In the genomic region with DNA sequence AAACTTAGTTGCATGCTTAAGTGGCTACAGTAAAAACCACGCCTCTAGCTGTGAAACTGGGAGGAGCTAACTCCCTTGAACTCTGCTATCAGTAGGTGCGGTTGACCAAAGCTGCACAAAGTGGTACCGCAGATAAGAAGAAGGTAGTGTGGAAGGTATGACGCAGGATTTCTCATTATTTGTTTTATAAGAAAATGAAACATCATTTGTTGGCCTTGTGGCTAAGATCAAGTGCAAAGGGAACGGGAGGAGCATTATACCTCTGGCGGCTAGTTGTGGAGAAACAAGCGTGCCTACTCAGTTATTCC, we compare ENCODE assay signal across 10 mouse cellular contexts. TPM values are rescaled to one million over a fixed set of nuclear protein-coding genes. Genes with fewer than 3 reads are reported as not detected.
DNase-seq lines count a peak whose midpoint lies in the region; ATAC-seq and TF ChIP-seq lines count a peak whose summit lies in the region.
"Had no signal": no experiment of that assay in that cellular context is flagged by ENCODE, and none has a peak within 500 bp of the region (broad histone marks: within the 10 kb centered on the region; RNA-seq: fewer than 3 reads in every experiment).

No protein-coding gene starts in this region.

- TF ChIP-seq CTCF in thymus, adult 2 months (IDR thresholded peaks at IDR 0.05; ENCODE audit: borderline replicate concordance, control insufficient read depth, extremely low read depth, insufficient read depth, low read length, poor library complexity), result no peak
- TF ChIP-seq CTCF in stomach, postnatal 0 days (IDR thresholded peaks at IDR 0.05; ENCODE audit: low read depth), result peak; percentile 35; the same call in 1 of the 2 replicates

- H3K4me1 ChIP-seq in thymus, adult 2 months (replicated peaks; ENCODE audit: control insufficient read depth, insufficient read depth, low read length), result peaks cover 9% of the 10 kb centered on the region
- H3K4me1 ChIP-seq in liver, embryonic 16.5 days (ENCODE audit: control insufficient read depth, low read depth, low read length), result peaks cover 49% of the 10 kb centered on the region
- H3K4me1 ChIP-seq in stomach, postnatal 0 days (replicated peaks; ENCODE audit: control insufficient read depth, insufficient read depth), result no peaks in the 10 kb centered on the region
- H3K4me1 ChIP-seq: hindbrain, embryonic 15.5 days; neural tube, embryonic 12.5 days had no signal

- peak overlapping the region; percentile 50 for H3K9ac ChIP-seq in liver, embryonic 16.5 days (ENCODE audit: low read depth, low read length)
- no peak overlapping the region for H3K9ac ChIP-seq in stomach, postnatal 0 days (ENCODE audit: low read length)
- H3K9ac ChIP-seq: hindbrain, embryonic 15.5 days; neural tube, embryonic 12.5 days had no signal

- no peaks in the 10 kb centered on the region for H3K27me3 ChIP-seq in thymus, adult 2 months (ENCODE audit: control insufficient read depth, insufficient read depth, low read length)
- H3K27me3 ChIP-seq in liver, embryonic 16.5 days (ENCODE audit: control insufficient read depth, insufficient read depth, low read depth, low read length), result no peaks in the 10 kb centered on the region
- no peaks in the 10 kb centered on the region for H3K27me3 ChIP-seq in stomach, postnatal 0 days (ENCODE audit: control insufficient read depth, insufficient read depth, low read length)
- H3K27me3 ChIP-seq: hindbrain, embryonic 15.5 days; neural tube, embryonic 12.5 days had no signal

- no peak for TF ChIP-seq POLR2A in thymus, adult 2 months (IDR thresholded peaks at IDR 0.05; ENCODE audit: control insufficient read depth, extremely low read depth, insufficient read depth, low read length, poor library complexity)

- H3K36me3 ChIP-seq in thymus, adult 2 months (ENCODE audit: control insufficient read depth, insufficient read depth, low read length), result no peaks in the 10 kb centered on the region
- no peaks in the 10 kb centered on the region for H3K36me3 ChIP-seq in liver, embryonic 16.5 days (ENCODE audit: control insufficient read depth, insufficient read depth)
- no peaks in the 10 kb centered on the region for H3K36me3 ChIP-seq in stomach, postnatal 0 days (ENCODE audit: control insufficient read depth, insufficient read depth, low read length)
- H3K36me3 ChIP-seq: hindbrain, embryonic 15.5 days; neural tube, embryonic 12.5 days had no signal

- peak; percentile 85 for ATAC-seq in liver, embryonic 16.5 days (ENCODE audit: low read depth)
- ATAC-seq in stomach, postnatal 0 days (ENCODE audit: low FRiP score, low TSS enrichment), result peak; percentile 94

- no peak overlapping the region for H3K4me3 ChIP-seq in thymus, adult 2 months (ENCODE audit: control insufficient read depth, insufficient read depth, low read length)
- H3K4me3 ChIP-seq in liver, embryonic 16.5 days (ENCODE audit: low read depth, low read length), result peak overlapping the region; percentile 55
- H3K4me3 ChIP-seq in stomach, postnatal 0 days (ENCODE audit: low read depth, low read length), result no peak overlapping the region
- H3K4me3 ChIP-seq: hindbrain, embryonic 15.5 days; neural tube, embryonic 12.5 days had no signal

- TF ChIP-seq EP300 in stomach, postnatal 0 days (optimal IDR thresholded peaks at IDR 0.05), result no peak

- H3K4me2 ChIP-seq in liver, embryonic 16.5 days (ENCODE audit: low read depth, low read length), result peak overlapping the region; percentile 67
- H3K4me2 ChIP-seq in stomach, postnatal 0 days (replicated peaks; ENCODE audit: low read depth), result no peak overlapping the region
- H3K4me2 ChIP-seq: hindbrain, embryonic 15.5 days; neural tube, embryonic 12.5 days had no signal

- H3K9me3 ChIP-seq in liver, embryonic 16.5 days (replicated peaks; ENCODE audit: control insufficient read depth, low read length), result no peaks in the 10 kb centered on the region
- H3K9me3 ChIP-seq in stomach, postnatal 0 days (ENCODE audit: control insufficient read depth, low read length), result no peaks in the 10 kb centered on the region
- H3K9me3 ChIP-seq: hindbrain, embryonic 15.5 days; neural tube, embryonic 12.5 days had no signal

- no peak overlapping the region for H3K27ac ChIP-seq in thymus, adult 2 months (ENCODE audit: control insufficient read depth, insufficient read depth, low read length)
- peak overlapping the region; percentile 89 for H3K27ac ChIP-seq in liver, embryonic 16.5 days (ENCODE audit: low read length)
- H3K27ac ChIP-seq in stomach, postnatal 0 days (replicated peaks), result no peak overlapping the region
- H3K27ac ChIP-seq: hindbrain, embryonic 15.5 days; neural tube, embryonic 12.5 days had no signal

- peak; percentile 5 for DNase-seq in thymus, adult 2 months
- no peak for DNase-seq in thymus, adult 18-20 months
- DNase-seq in c-Kit-positive CD71-positive TER-119-positive erythroid progenitor cells, embryonic 14.5 days (ENCODE audit: low spot score), result peak; percentile 95
- peak; percentile 83 for DNase-seq in stomach, postnatal 0 days (ENCODE audit: low spot score)
- no peak for DNase-seq in right cerebral cortex, adult 18-20 months
- DNase-seq in adrenal gland, adult (ENCODE audit: inconsistent age in 2 of 2, low spot score in 1 of 2), result no peak
- no peak for DNase-seq in cerebellum, postnatal 4 days (ENCODE audit: low spot score in 2 of 2)

- WGBS in thymus, adult 2 months, result 57% methylated on average over 7 of the region's 7 CpGs
- 25% methylated on average over 7 of the region's 7 CpGs for WGBS in liver, embryonic 16.5 days (ENCODE audit: insufficient replicate concordance)
- 73% methylated on average over 7 of the region's 7 CpGs for WGBS in stomach, postnatal 0 days

RNA-seq across cellular contexts. Expression of a gene that starts 25.7 kb away (rescaled TPM):
- 21.8 and 27.3 TPM in 2 replicates for polyA plus RNA-seq in thymus, adult 2 months (2012; rRNA removed)
- 2.9 and 3.1 TPM in 2 replicates for polyA plus RNA-seq in liver, embryonic 16.5 days (2015; fragmentation: Nextera tagmentation; extraction: Ambion mirVana)
- polyA plus RNA-seq in stomach, postnatal 0 days (2015; fragmentation: Nextera tagmentation; extraction: Ambion mirVana), result 1.1 and 1.2 TPM in 2 replicates

RNA-seq across cellular contexts. Expression of a gene that starts 43.0 kb away (rescaled TPM):
- polyA plus RNA-seq in thymus, adult 2 months (2012; rRNA removed), result 163 and 188 TPM in 2 replicates
- polyA plus RNA-seq in liver, embryonic 16.5 days (2015; fragmentation: Nextera tagmentation; extraction: Ambion mirVana), result 194 and 198 TPM in 2 replicates
- polyA plus RNA-seq in stomach, postnatal 0 days (2015; fragmentation: Nextera tagmentation; extraction: Ambion mirVana), result 187 and 200 TPM in 2 replicates

Comparison
In these comparisons a context has a peak if more than half of its experiments do, and no peak if none do; other contexts are left out.
1. DNase-seq: peak in thymus, adult 2 months (single experiment), c-Kit-positive CD71-positive TER-119-positive erythroid progenitor cells, embryonic 14.5 days (single experiment) and stomach, postnatal 0 days (single experiment); none in thymus, adult 18-20 months (0 of 2), right cerebral cortex, adult 18-20 months (single experiment), adrenal gland, adult (0 of 2) and cerebellum, postnatal 4 days (0 of 2).